Mouse (Mus musculus) forebrain, postnatal 0 days (tissue): Measurements from ENCODE around the gene Osgin1. TPM values are rescaled to one million over a fixed set of nuclear protein-coding genes. Genes with fewer than 3 reads are reported as not detected.
A peak's percentile ranks its signal among the peaks of the same experiment; 100 is the strongest.

Experiments used
- ATAC-seq: fragments of 200-750 bp; cut with Nextera tagmentation; 2 replicates; pipeline ENCODE4 v1.8.0; 2017; ENCODE audit warnings: mild to moderate bottlenecking, moderate library complexity
- DNase-seq: peaks from one replicate; pipeline ENCODE4 v3.0.0-alpha.2; 2015
- H3K27ac ChIP-seq: fragments of 300-500 bp; sonication (generic); 2 replicates; pipeline ENCODE4 v1.5.1; 2014; ENCODE audit warnings: low read depth, mild to moderate bottlenecking, antibody characterized with exemption, low read length, moderate library complexity, mixed read lengths
- H3K27me3 ChIP-seq: fragments of 300-500 bp; sonication (generic); 2 replicates; pipeline ENCODE4 v1.6.1; 2014; ENCODE audit warnings: mild to moderate bottlenecking, low read length, mixed read lengths; ENCODE audit not compliant: insufficient read depth
- H3K36me3 ChIP-seq: fragments of 300-500 bp; sonication (generic); 2 replicates; pipeline ENCODE4 v1.6.1; 2014; ENCODE audit warnings: mild to moderate bottlenecking, moderate library complexity; ENCODE audit not compliant: insufficient read depth
- H3K4me1 ChIP-seq: fragments of 300-500 bp; sonication (generic); 2 replicates; pipeline ENCODE4 v1.6.1; 2014; ENCODE audit warnings: antibody characterized with exemption; ENCODE audit not compliant: insufficient read depth
- H3K4me2 ChIP-seq: fragments of 300-500 bp; sonication (generic); 2 replicates; pipeline ENCODE4 v1.6.1; 2014; ENCODE audit warnings: low read depth, mild to moderate bottlenecking, moderate library complexity
- H3K4me3 ChIP-seq: fragments of 300-500 bp; sonication (generic); 2 replicates; pipeline ENCODE4 v1.5.1; 2014; ENCODE audit warnings: low read depth, low read length, mixed read lengths
- H3K9ac ChIP-seq: fragments of 300-500 bp; sonication (generic); 2 replicates; pipeline ENCODE4 v1.6.1; 2014; ENCODE audit warnings: mild to moderate bottlenecking
- H3K9me3 ChIP-seq: fragments of 300-500 bp; sonication (generic); 2 replicates; pipeline ENCODE4 v1.6.1; 2016; ENCODE audit warnings: low read length
- CTCF ChIP-seq: sonication (generic); IDR thresholded peaks from 2 replicates; pipeline ENCODE4 v1.5.1; 2016; ENCODE audit warnings: antibody characterized with exemption, control low read depth, low read depth
- WGBS: fragments of 180-500 bp; shearing (Covaris S2); extraction: QIAGEN DNeasy Blood & Tissue Kit; methylation state at CpG from one replicate; pipeline ENCODE4 v1.1.7; 2014; 5-methylcytosine and 5-hydroxymethylcytosine counted together
- polyA plus RNA-seq: library from polyadenylated mRNA; unstranded; fragments of >200 nt; fragmentation: Nextera tagmentation; extraction: Ambion mirVana; gene quantifications from 2 replicates; pipeline ENCODE4 v1.2.1, GENCODE M21; 2015
- total RNA-seq: library from RNA; depleted of rRNA; stranded (reverse); fragments of >200 nt; gene quantifications from 2 replicates; pipeline ENCODE4 v1.2.3, GENCODE M21; 2014

Gene Osgin1
- total and polyA plus RNA-seq, 2 experiments from 2014 or later = 0.12 TPM; not detected in 1

DNA sequence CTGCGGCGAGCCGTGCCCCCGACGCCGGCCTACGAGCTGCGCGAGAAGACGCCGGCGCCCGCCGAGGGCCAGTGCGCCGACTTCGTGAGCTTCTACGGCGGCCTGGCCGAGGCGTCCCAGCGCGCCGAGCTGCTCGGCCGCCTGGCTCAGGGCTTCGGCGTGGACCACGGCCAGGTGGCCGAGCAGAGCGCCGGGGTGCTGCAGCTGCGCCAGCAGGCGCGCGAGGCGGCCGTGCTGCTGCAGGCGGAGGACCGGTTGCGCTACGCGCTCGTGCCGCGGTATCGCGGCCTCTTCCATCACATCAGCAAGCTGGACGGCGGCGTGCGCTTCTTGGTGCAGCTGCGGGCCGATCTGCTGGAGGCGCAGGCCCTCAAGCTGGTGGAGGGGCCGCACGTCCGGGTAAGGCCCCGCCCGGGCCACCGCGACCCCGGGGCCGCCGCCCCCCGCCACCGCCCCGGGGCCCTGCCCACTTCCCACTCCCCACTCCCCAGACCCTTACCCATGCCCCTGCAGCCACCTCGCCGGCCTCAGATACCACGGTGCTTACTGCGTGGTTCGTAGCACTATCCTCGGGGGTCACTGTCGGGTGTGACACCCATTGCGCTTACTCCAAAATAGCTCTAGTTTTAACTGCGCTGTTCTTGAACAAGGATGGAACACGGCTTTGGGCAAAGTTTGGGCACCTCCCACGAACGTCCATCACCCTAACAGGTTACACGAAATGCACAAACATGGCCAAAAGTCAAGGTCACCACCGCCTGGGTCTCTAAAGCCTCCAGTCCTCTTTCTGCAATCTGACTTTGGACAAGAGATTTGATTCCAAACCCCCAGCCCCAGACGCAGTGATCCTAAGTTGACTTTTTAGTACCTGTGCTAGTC is 38.6 kb upstream of the Osgin1 start:
- H3K36me3 ChIP-seq = no peaks in the 10 kb centered on the region; the same call in 1 of the 2 replicates
- TF ChIP-seq CTCF = no peak
- peak overlapping the region; percentile 77 for H3K4me3 ChIP-seq
- H3K4me2 ChIP-seq = peak overlapping the region; percentile 98
- peak overlapping the region; percentile 94 for H3K27ac ChIP-seq
- DNase-seq = no peak
- no peaks in the 10 kb centered on the region for H3K9me3 ChIP-seq
- no peaks in the 10 kb centered on the region for H3K27me3 ChIP-seq
- WGBS = 7% methylated on average over 74 of the region's 83 CpGs
- ATAC-seq = peak; percentile 67
- H3K9ac ChIP-seq = peak overlapping the region; percentile 85
- H3K4me1 ChIP-seq = peaks cover 7% of the 10 kb centered on the region; the same call in 1 of the 2 replicates

DNA sequence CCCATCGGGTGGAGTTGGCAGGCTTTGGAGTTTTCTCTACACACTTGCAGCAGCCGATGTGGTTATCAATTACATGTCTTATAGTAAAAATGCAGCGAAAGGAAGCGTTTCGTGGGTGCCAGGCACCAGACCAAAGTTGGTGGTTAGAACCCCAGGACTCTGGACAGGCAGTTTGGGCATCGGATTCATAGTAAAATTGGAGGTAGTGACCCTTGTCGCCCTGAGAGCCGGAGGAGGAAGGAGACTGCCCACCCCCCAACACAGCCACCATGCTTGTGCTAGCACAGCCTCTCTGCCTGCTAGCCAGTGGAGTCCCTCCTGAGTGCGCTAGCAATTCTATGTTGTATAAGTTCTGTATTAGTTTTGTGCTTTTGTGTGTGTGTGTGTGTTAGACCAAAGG is 35.4 kb upstream of the Osgin1 start:
- TF ChIP-seq CTCF = no peak
- DNase-seq (no peak), ATAC-seq (no peak)
- Histone ChIP-seq H3K27me3 (no peaks in the 10 kb centered on the region), H3K9ac (no peak overlapping the region), H3K4me1 (peaks cover 7% of the 10 kb centered on the region; the same call in 1 of the 2 replicates), H3K27ac (no peak overlapping the region), H3K4me3 (no peak overlapping the region), H3K4me2 (no peak overlapping the region), H3K9me3 (no peaks in the 10 kb centered on the region), H3K36me3 (peaks cover 16% of the 10 kb centered on the region)
- 86% methylated on average over 9 of the region's 9 CpGs for WGBS

DNA sequence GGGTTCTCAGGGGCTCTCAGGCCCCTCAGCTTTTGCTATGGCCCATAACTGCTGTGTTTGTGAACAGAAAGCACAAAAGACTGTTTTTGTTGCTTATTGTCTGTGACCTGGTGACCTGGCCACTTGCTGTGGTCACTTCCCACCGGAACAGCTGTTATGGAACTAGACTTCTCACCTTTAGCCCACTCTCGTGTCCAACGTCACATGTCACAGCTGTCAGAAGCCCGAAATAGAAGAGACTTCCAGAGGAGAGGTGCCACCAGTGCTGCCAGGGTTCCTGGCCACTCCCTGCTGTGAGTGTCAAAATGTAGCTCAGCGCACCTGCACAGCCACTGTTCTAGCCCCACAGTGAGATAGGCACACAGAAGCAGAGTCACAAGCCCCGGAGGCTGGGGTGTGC is 34.7 kb upstream of the Osgin1 start:
- Histone ChIP-seq H3K4me3 (no peak overlapping the region), H3K36me3 (peaks cover 19% of the 10 kb centered on the region), H3K27me3 (no peaks in the 10 kb centered on the region), H3K27ac (no peak overlapping the region), H3K4me2 (no peak overlapping the region), H3K9me3 (no peaks in the 10 kb centered on the region), H3K4me1 (peaks cover 7% of the 10 kb centered on the region; the same call in 1 of the 2 replicates), H3K9ac (no peak overlapping the region)
- DNase-seq (no peak), ATAC-seq (no peak)
- 82% methylated on average over 6 of the region's 6 CpGs for WGBS
- no peak for TF ChIP-seq CTCF

DNA sequence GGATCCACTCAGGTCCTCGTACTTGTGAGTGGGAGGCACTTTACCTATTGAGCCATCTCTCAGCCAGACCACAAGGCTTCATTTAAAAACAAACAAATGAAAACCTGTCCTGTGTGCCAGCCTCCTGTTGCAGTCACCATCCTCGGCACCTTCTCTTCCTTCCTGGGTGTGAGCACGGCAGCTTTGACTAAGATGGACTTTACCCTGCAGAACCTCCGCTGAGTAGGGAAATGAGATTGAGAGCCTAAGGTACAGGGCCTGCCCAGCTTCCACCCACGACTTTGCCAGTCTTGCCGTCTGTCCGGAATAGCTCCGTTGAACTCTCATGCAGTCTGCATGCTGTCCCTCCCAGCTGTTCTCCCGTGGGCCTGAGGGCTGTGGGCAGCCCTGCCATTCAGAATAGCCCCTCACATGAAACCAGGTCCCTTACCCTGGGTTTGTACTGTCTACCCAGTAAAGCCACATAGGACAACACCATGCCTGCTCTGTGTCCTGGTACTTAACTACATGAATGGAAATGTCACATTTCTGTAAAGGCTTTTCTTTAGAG is 33.7 kb upstream of the Osgin1 start:
- 88% methylated on average over 9 of the region's 9 CpGs for WGBS
- peaks cover 7% of the 10 kb centered on the region; the same call in 1 of the 2 replicates for H3K4me1 ChIP-seq
- H3K9me3 ChIP-seq = no peaks in the 10 kb centered on the region
- peaks cover 19% of the 10 kb centered on the region for H3K36me3 ChIP-seq
- no peaks in the 10 kb centered on the region for H3K27me3 ChIP-seq
- H3K9ac ChIP-seq = no peak overlapping the region
- no peak overlapping the region for H3K4me2 ChIP-seq
- TF ChIP-seq CTCF = no peak
- H3K4me3 ChIP-seq = no peak overlapping the region
- DNase-seq (no peak), ATAC-seq (no peak)
- H3K27ac ChIP-seq = no peak overlapping the region

DNA sequence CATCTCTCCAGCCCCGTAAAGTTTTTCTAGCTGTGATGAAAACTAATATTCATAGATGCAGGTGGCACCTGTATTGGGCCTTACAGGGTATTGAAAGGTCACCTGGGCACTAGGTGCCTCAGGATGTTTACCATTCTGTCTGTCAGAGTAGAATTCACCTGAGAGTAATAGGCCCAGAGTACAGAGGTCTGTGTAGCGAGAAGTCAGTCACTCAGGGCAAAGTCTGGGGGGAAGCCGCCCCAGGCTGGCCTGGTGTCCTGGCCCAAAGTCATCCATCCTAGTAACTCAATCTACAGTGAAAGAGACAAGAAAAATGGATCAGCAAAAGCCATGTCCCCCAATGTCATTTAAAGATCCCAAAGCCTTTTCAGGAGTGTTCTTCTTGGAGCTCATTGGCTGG is 33.0 kb upstream of the Osgin1 start:
- no peak for TF ChIP-seq CTCF
- Histone ChIP-seq H3K36me3 (peaks cover 19% of the 10 kb centered on the region), H3K27ac (no peak overlapping the region), H3K4me2 (no peak overlapping the region), H3K9me3 (no peaks in the 10 kb centered on the region), H3K4me3 (no peak overlapping the region), H3K27me3 (no peaks in the 10 kb centered on the region), H3K4me1 (peaks cover 2% of the 10 kb centered on the region; the same call in 1 of the 2 replicates), H3K9ac (no peak overlapping the region)
- ATAC-seq (no peak), DNase-seq (no peak)
- 89% methylated on average over 3 of the region's 3 CpGs for WGBS

DNA sequence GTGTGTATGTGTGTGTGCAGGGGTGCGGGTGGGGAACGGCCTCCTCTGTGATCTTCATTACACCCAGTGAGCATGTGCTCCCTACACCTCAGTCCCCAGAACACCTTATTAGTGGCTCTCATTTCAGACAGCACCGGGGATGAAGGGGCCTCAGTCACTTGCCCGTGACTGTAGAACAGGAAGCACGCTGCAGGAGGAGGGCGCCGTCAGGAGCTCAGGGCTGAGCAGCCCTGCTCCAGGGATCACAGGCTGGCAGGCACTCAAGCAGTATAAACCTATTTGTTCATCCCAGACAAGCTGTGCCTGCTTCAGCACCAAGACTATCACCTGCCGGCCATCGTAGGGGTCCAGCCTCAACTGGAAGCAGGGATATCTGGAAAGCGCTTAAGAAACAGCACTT is 30.0 kb upstream of the Osgin1 start:
- TF ChIP-seq CTCF = no peak
- 77% methylated on average over 10 of the region's 10 CpGs for WGBS

DNA sequence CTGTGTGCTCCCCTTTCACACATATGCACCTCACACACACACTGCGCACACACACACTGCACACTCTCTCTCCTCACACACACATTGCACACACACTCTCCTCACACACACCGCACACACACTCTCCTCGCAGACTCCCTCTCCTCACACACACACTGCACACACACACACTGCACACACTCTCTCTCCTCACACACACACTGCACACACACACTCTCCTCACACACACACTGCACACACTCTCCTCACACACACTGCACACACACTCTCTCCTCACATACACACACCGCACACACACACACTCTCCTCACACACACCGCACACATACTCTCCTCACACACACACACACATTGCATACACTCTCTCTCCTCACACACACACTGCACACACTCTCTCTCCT is 29.3 kb upstream of the Osgin1 start:
- no peaks in the 10 kb centered on the region for H3K9me3 ChIP-seq
- no peak overlapping the region for H3K4me2 ChIP-seq
- ATAC-seq (no peak), DNase-seq (no peak)
- H3K27me3 ChIP-seq = no peaks in the 10 kb centered on the region
- peaks cover 52% of the 10 kb centered on the region for H3K36me3 ChIP-seq
- 94% methylated on average over 5 of the region's 5 CpGs for WGBS
- no peak overlapping the region for H3K9ac ChIP-seq
- no peak for TF ChIP-seq CTCF
- no peaks in the 10 kb centered on the region for H3K4me1 ChIP-seq
- H3K4me3 ChIP-seq = no peak overlapping the region
- no peak overlapping the region for H3K27ac ChIP-seq

More for the DNA sequence above, 30.0 kb upstream of the Osgin1 start:
- no peak overlapping the region for H3K4me3 ChIP-seq
- H3K9ac ChIP-seq = no peak overlapping the region
- H3K36me3 ChIP-seq = peaks cover 45% of the 10 kb centered on the region
- DNase-seq (no peak), ATAC-seq (no peak)
- H3K4me1 ChIP-seq = no peaks in the 10 kb centered on the region
- no peak overlapping the region for H3K4me2 ChIP-seq
- no peak overlapping the region for H3K27ac ChIP-seq
- H3K27me3 ChIP-seq = no peaks in the 10 kb centered on the region
- no peaks in the 10 kb centered on the region for H3K9me3 ChIP-seq
